Mouse (Mus musculus) stomach, embryonic 16.5 days (tissue): Measurements from ENCODE around the gene Pa2g4. TPM values are rescaled to one million over a fixed set of nuclear protein-coding genes. Genes with fewer than 3 reads are reported as not detected.
A peak's percentile ranks its signal among the peaks of the same experiment; 100 is the strongest.

Source experiments
- ATAC-seq: fragments of 200-750 bp; cut with Nextera tagmentation; 2 replicates; pipeline ENCODE4 v1.8.0; 2017; ENCODE audit warnings: moderate number of reproducible peaks, moderate TSS enrichment; ENCODE audit not compliant: insufficient read depth, low FRiP score
- H3K27ac ChIP-seq: fragments of 300-500 bp; sonication (generic); 2 replicates; pipeline ENCODE4 v1.5.1; 2014; ENCODE audit warnings: low read length
- H3K27me3 ChIP-seq: fragments of 300-500 bp; sonication (generic); 2 replicates; pipeline ENCODE4 v1.6.1; 2014; ENCODE audit warnings: low read length, control low read depth, mixed read lengths; ENCODE audit not compliant: control insufficient read depth, insufficient read depth
- H3K36me3 ChIP-seq: fragments of 300-500 bp; sonication (generic); 2 replicates; pipeline ENCODE4 v1.6.1; 2014; ENCODE audit warnings: low read length; ENCODE audit not compliant: control insufficient read depth, insufficient read depth
- H3K4me1 ChIP-seq: fragments of 300-500 bp; sonication (generic); 2 replicates; pipeline ENCODE4 v1.6.1; 2014; ENCODE audit warnings: low read length, control low read depth, mixed read lengths; ENCODE audit not compliant: control insufficient read depth, insufficient read depth
- H3K4me2 ChIP-seq: fragments of 300-500 bp; sonication (generic); 2 replicates; pipeline ENCODE4 v1.6.1; 2014; ENCODE audit warnings: low read depth, low read length, mixed read lengths
- H3K4me3 ChIP-seq: fragments of 300-500 bp; sonication (generic); replicated peaks from 2 replicates; pipeline ENCODE4 v1.5.1; 2014; ENCODE audit warnings: mild to moderate bottlenecking, low read length
- H3K9ac ChIP-seq: fragments of 300-500 bp; sonication (generic); 2 replicates; pipeline ENCODE4 v1.6.1; 2014; ENCODE audit warnings: low read length
- H3K9me3 ChIP-seq: fragments of 300-500 bp; sonication (generic); replicated peaks from 2 replicates; pipeline ENCODE4 v1.6.1; 2016; ENCODE audit warnings: low read length, control low read depth; ENCODE audit not compliant: control insufficient read depth
- WGBS: fragments of 180-500 bp; shearing (Covaris S2); extraction: QIAGEN DNeasy Blood & Tissue Kit; methylation state at CpG from one replicate; pipeline ENCODE4 v1.1.7; 2014; 5-methylcytosine and 5-hydroxymethylcytosine counted together
- polyA plus RNA-seq: library from polyadenylated mRNA; unstranded; fragments of >200 nt; fragmentation: Nextera tagmentation; extraction: Ambion mirVana; gene quantifications from 2 replicates; pipeline ENCODE4 v1.2.1, GENCODE M21; 2015

The Pa2g4 gene
- polyA plus RNA-seq, 1 experiment from 2014 or later, result 198 TPM

- 75% methylated on average over 5 of the region's 5 CpGs for WGBS
- Histone ChIP-seq H3K4me1 (no peaks in the 10 kb centered on the region), H3K9ac (no peak overlapping the region), H3K9me3 (no peaks in the 10 kb centered on the region), H3K36me3 (no peaks in the 10 kb centered on the region), H3K27me3 (0 out of 2 replicates have a peak, but pooled peaks cover 12% of the 10 kb centered on the region), H3K4me3 (no peak overlapping the region), H3K27ac (no peak overlapping the region), H3K4me2 (no peak overlapping the region)
- ATAC-seq, result no peak
Observed at GRCm38 (mm10) chr10:128592797-128593196, 27.0 kb upstream of the Pa2g4 start.

GRCm38 (mm10) chr10:128591436-128591835, 25.6 kb upstream of the Pa2g4 start:
- no peak for ATAC-seq
- H3K4me2 ChIP-seq, result no peak overlapping the region
- 76% methylated on average over 6 of the region's 6 CpGs for WGBS
- H3K36me3 ChIP-seq, result no peaks in the 10 kb centered on the region
- 0 out of 2 replicates have a peak, but pooled peaks cover 4% of the 10 kb centered on the region for H3K4me1 ChIP-seq
- H3K9ac ChIP-seq, result no peak overlapping the region
- no peak overlapping the region for H3K4me3 ChIP-seq
- H3K27ac ChIP-seq, result no peak overlapping the region
- H3K9me3 ChIP-seq, result no peaks in the 10 kb centered on the region
- 0 out of 2 replicates have a peak, but pooled peaks cover 12% of the 10 kb centered on the region for H3K27me3 ChIP-seq

- under 1% methylated on average over 40 of the region's 43 CpGs for whole genome bisulfite sequencing
- Histone ChIP-seq H3K4me3 (peak overlapping the region; percentile 74), H3K4me2 (peak overlapping the region; percentile 97), H3K9me3 (no peaks in the 10 kb centered on the region), H3K9ac (peak overlapping the region; percentile 77), H3K4me1 (peaks cover 10% of the 10 kb centered on the region; the same call in 1 of the 2 replicates), H3K36me3 (no peaks in the 10 kb centered on the region), H3K27ac (peak overlapping the region; percentile 97), H3K27me3 (0 out of 2 replicates have a peak, but pooled peaks cover 12% of the 10 kb centered on the region)
- peak; percentile 2; the same call in 1 of the 2 replicates for ATAC-seq
Observed at GRCm38 (mm10) chr10:128590193-128590690, 24.5 kb upstream of the Pa2g4 start.

GRCm38 (mm10) chr10:128589464-128590192, 23.8 kb upstream of the Pa2g4 start, which contains the start of gene Erbb3:
Gene Erbb3, minus strand, starts transcription at chr10:128589652.
- Histone ChIP-seq H3K4me3 (peak within 1 kb of the TSS; percentile 74), H3K27ac (peak within 1 kb of the TSS; percentile 97), H3K27me3 (0 out of 2 replicates have a peak, but pooled peaks cover 12% of the 10 kb centered on the region), H3K4me2 (peak within 1 kb of the TSS; percentile 97), H3K9ac (peak within 1 kb of the TSS; percentile 77), H3K4me1 (peaks cover 10% of the 10 kb centered on the region; the same call in 1 of the 2 replicates), H3K9me3 (no peaks in the 10 kb centered on the region), H3K36me3 (no peaks in the 10 kb centered on the region)
- under 1% methylated on average over 43 of the region's 43 CpGs for WGBS
- peak; percentile 77 for ATAC-seq

- Histone ChIP-seq H3K27ac (peak overlapping the region; percentile 97), H3K36me3 (no peaks in the 10 kb centered on the region), H3K4me1 (peaks cover 13% of the 10 kb centered on the region; the same call in 1 of the 2 replicates), H3K4me2 (peak overlapping the region; percentile 97), H3K27me3 (0 out of 2 replicates have a peak, but pooled peaks cover 12% of the 10 kb centered on the region), H3K9me3 (no peaks in the 10 kb centered on the region), H3K9ac (peak overlapping the region; percentile 77), H3K4me3 (peak overlapping the region; percentile 74)
- no peak for ATAC-seq
- 3% methylated on average over 23 of the region's 23 CpGs for WGBS
Observed at GRCm38 (mm10) chr10:128588775-128589463, 23.1 kb upstream of the Pa2g4 start.

GRCm38 (mm10) chr10:128588136-128588535, 22.3 kb upstream of the Pa2g4 start:
- Histone ChIP-seq H3K27me3 (0 out of 2 replicates have a peak, but pooled peaks cover 12% of the 10 kb centered on the region), H3K9ac (peak overlapping the region; percentile 77), H3K4me1 (peaks cover 21% of the 10 kb centered on the region; the same call in 1 of the 2 replicates), H3K4me3 (peak overlapping the region; percentile 74), H3K36me3 (no peaks in the 10 kb centered on the region), H3K4me2 (peak overlapping the region; percentile 97), H3K27ac (peak overlapping the region; percentile 97), H3K9me3 (no peaks in the 10 kb centered on the region)
- ATAC-seq, result 0 out of 2 replicates have a peak, but pooled peaks have one; percentile 0
- 50% methylated on average over 1 of the region's 1 CpGs for WGBS

GRCm38 (mm10) chr10:128587697-128588096, 21.9 kb upstream of the Pa2g4 start:
- peak overlapping the region; percentile 51 for H3K9ac ChIP-seq
- peak overlapping the region; percentile 97 for H3K27ac ChIP-seq
- no peaks in the 10 kb centered on the region for H3K9me3 ChIP-seq
- peak overlapping the region; percentile 74 for H3K4me3 ChIP-seq
- H3K4me2 ChIP-seq, result peak overlapping the region; percentile 97
- no peaks in the 10 kb centered on the region for H3K36me3 ChIP-seq
- 0 out of 2 replicates have a peak, but pooled peaks cover 12% of the 10 kb centered on the region for H3K27me3 ChIP-seq
- H3K4me1 ChIP-seq, result peaks cover 22% of the 10 kb centered on the region; the same call in 1 of the 2 replicates
- peak; percentile 27 for ATAC-seq
- 37% methylated on average over 8 of the region's 8 CpGs for WGBS

- Histone ChIP-seq H3K27ac (peak overlapping the region; percentile 97), H3K4me3 (peak overlapping the region; percentile 74), H3K9me3 (no peaks in the 10 kb centered on the region), H3K27me3 (0 out of 2 replicates have a peak, but pooled peaks cover 12% of the 10 kb centered on the region), H3K36me3 (no peaks in the 10 kb centered on the region), H3K4me2 (peak overlapping the region; percentile 97), H3K4me1 (peaks cover 22% of the 10 kb centered on the region; the same call in 1 of the 2 replicates), H3K9ac (peak overlapping the region; percentile 43)
- WGBS, result 33% methylated on average over 4 of the region's 4 CpGs
- ATAC-seq, result no peak
Observed at GRCm38 (mm10) chr10:128587120-128587519, 21.3 kb upstream of the Pa2g4 start.
